Mouse (Mus musculus): ENCODE measurements at regions not wholly inside any gene's neighbourhood (a gene's known extent, or its start where the extent isn't known, plus 50 kb on each side); places are given as distances from the start of the nearest gene placed in this dataset.

- Histone ChIP-seq H3K4me1 (ENCODE audit: control insufficient read depth, insufficient read depth, low read length) (peaks cover 5% of the 10 kb centered on the region), H3K4me3 (replicated peaks; ENCODE audit: extremely low read depth, low read depth, low read length) (no peak overlapping the region)
- 71% methylated on average over 2 of the region's 2 CpGs for WGBS
- TF ChIP-seq POLR2A (IDR thresholded peaks at IDR 0.05; ENCODE audit: borderline replicate concordance, extremely low read depth, low read depth, low read length) (no peak), CTCF (IDR thresholded peaks at IDR 0.05; ENCODE audit: insufficient read depth, low read length) (no peak)
- no peak for DNase-seq
These were observed 58.6 kb upstream of the Tsc22d1 start for GRCm38 (mm10) chr14:76356161-76356560.

- Histone ChIP-seq H3K4me1 (ENCODE audit: control insufficient read depth, insufficient read depth, low read length) (peaks cover 5% of the 10 kb centered on the region), H3K4me3 (replicated peaks; ENCODE audit: extremely low read depth, low read depth, low read length) (no peak overlapping the region)
- no peak for DNase-seq
- TF ChIP-seq POLR2A (IDR thresholded peaks at IDR 0.05; ENCODE audit: borderline replicate concordance, extremely low read depth, low read depth, low read length) = no peak
- TF ChIP-seq CTCF (IDR thresholded peaks at IDR 0.05; ENCODE audit: insufficient read depth, low read length) = no peak
- 39% methylated on average over 11 of the region's 11 CpGs for WGBS
These were observed 54.8 kb upstream of the Tsc22d1 start for GRCm38 (mm10) chr14:76359837-76360410.

GRCm38 (mm10) chr14:76364034-76364433 lies 50.7 kb upstream of the Tsc22d1 start:
- no peak for TF ChIP-seq POLR2A (IDR thresholded peaks at IDR 0.05; ENCODE audit: borderline replicate concordance, extremely low read depth, low read depth, low read length)
- TF ChIP-seq CTCF (IDR thresholded peaks at IDR 0.05; ENCODE audit: insufficient read depth, low read length) = no peak
- 92% methylated on average over 4 of the region's 4 CpGs for WGBS
- Histone ChIP-seq H3K4me3 (replicated peaks; ENCODE audit: extremely low read depth, low read depth, low read length) (no peak overlapping the region), H3K4me1 (ENCODE audit: control insufficient read depth, insufficient read depth, low read length) (peaks cover 5% of the 10 kb centered on the region)
- no peak for DNase-seq
